Mouse (Mus musculus) intestine, embryonic 15.5 days (tissue): ENCODE results near the gene Prss53. TPM values are rescaled to one million over a fixed set of nuclear protein-coding genes. Genes with fewer than 3 reads are reported as not detected.
"Not testable (repeated sequence)": the region's sequence is repeated elsewhere in the genome, so short reads cannot be mapped to it uniquely, and the experiment has no call there.

Source experiments
- ATAC-seq: fragments of 200-750 bp; cut with Nextera tagmentation; 2 replicates; pipeline ENCODE4 v1.8.0; 2017; ENCODE audit warnings: moderate TSS enrichment, moderate library complexity
- H3K27ac ChIP-seq: fragments of 300-500 bp; sonication (generic); 2 replicates; pipeline ENCODE4 v1.5.1; 2015; ENCODE audit warnings: mild to moderate bottlenecking, inconsistent platforms
- H3K27me3 ChIP-seq: fragments of 300-500 bp; sonication (generic); replicated peaks from 2 replicates; pipeline ENCODE4 v1.6.1; 2015; ENCODE audit warnings: inconsistent platforms
- H3K36me3 ChIP-seq: fragments of 300-500 bp; sonication (generic); 2 replicates; pipeline ENCODE4 v1.6.1; 2015; ENCODE audit warnings: inconsistent platforms
- H3K4me1 ChIP-seq: fragments of 300-500 bp; sonication (generic); replicated peaks from 2 replicates; pipeline ENCODE4 v1.6.1; 2015; ENCODE audit warnings: inconsistent platforms
- H3K4me2 ChIP-seq: fragments of 300-500 bp; sonication (generic); replicated peaks from 2 replicates; pipeline ENCODE4 v1.6.1; 2015; ENCODE audit warnings: mild to moderate bottlenecking, inconsistent platforms
- H3K4me3 ChIP-seq: fragments of 300-500 bp; sonication (generic); replicated peaks from 2 replicates; pipeline ENCODE4 v1.5.1; 2015; ENCODE audit warnings: inconsistent platforms
- H3K9ac ChIP-seq: fragments of 300-500 bp; sonication (generic); 2 replicates; pipeline ENCODE4 v1.6.1; 2015; ENCODE audit warnings: inconsistent platforms
- H3K9me3 ChIP-seq: fragments of 300-500 bp; sonication (generic); 2 replicates; pipeline ENCODE4 v1.6.1; 2016; ENCODE audit warnings: inconsistent platforms
- WGBS: fragments of 180-500 bp; shearing (Covaris S2); methylation state at CpG from one replicate; pipeline ENCODE4 v1.1.7; 2015; 5-methylcytosine and 5-hydroxymethylcytosine counted together
- polyA plus RNA-seq: library from polyadenylated mRNA; unstranded; fragments of >200 nt; fragmentation: Nextera tagmentation; extraction: Ambion mirVana; gene quantifications from 2 replicates; pipeline ENCODE4 v1.2.1, GENCODE M21; 2015

Prss53 gene
- polyA plus RNA-seq, 1 experiment from 2014 or later: 1.7 TPM

- Histone ChIP-seq H3K9me3 (no peaks in the 10 kb centered on the region), H3K4me2 (no peak overlapping the region), H3K27ac (no peak overlapping the region), H3K9ac (no peak overlapping the region), H3K27me3 (no peaks in the 10 kb centered on the region), H3K4me3 (no peak overlapping the region), H3K4me1 (peaks cover 7% of the 10 kb centered on the region; the same call in 1 of the 2 replicates), H3K36me3 (peaks cover 22% of the 10 kb centered on the region)
- 96% methylated on average over 18 of the region's 18 CpGs for WGBS
- no peak for ATAC-seq
These were observed 23.1 kb downstream of the Prss53 start for GRCm38 (mm10) chr7:127867641-127868040.

DNA sequence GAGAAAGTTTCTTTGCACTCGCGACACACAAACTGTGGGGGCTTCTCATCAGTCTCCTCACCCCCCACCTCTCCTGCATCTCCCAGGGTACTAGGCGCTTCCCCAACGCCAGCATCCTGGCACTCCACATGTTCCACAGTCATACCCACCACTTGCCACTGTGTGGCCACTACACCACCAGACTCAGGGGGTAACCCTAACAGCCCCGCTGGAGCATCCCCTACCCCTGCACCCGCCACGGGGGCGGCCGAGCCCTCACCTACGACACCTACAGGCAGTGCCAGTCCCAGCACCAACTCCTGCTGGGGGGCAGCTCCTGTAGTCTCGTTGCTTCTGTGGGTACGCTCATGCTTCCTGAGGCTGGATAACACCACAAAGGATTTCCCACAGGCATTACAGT is 24.3 kb downstream of the Prss53 start:
- Histone ChIP-seq H3K9me3 (no peaks in the 10 kb centered on the region), H3K4me2 (no peak overlapping the region), H3K4me1 (peaks cover 7% of the 10 kb centered on the region; the same call in 1 of the 2 replicates), H3K4me3 (no peak overlapping the region), H3K9ac (no peak overlapping the region), H3K36me3 (peaks cover 22% of the 10 kb centered on the region), H3K27ac (no peak overlapping the region), H3K27me3 (no peaks in the 10 kb centered on the region)
- no peak for ATAC-seq
- 98% methylated on average over 12 of the region's 12 CpGs for WGBS

DNA sequence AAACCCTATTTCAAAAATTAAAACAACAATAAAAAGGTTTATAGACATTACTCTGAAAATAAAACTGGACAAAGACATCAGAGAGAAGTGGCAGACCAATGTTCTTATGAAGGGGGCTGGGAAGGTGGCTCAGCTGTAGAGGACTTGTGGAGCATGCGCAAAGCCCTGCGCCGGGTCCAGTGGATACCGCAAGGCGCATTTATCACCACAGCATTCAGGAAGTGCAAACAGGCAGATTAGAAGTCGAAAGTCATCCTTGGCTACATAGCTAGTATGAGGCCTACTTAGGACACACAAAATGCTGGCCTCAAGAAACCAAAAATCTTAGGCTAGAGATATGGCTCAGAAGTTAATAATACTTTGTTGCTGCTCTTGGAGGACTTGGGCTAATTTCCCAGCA is 32.5 kb downstream of the Prss53 start:
- no peaks in the 10 kb centered on the region for H3K9me3 ChIP-seq
- no peaks in the 10 kb centered on the region for H3K27me3 ChIP-seq
- H3K4me3 ChIP-seq: no peak overlapping the region
- H3K4me1 ChIP-seq: no peaks in the 10 kb centered on the region
- H3K36me3 ChIP-seq: no peaks in the 10 kb centered on the region
- no peak overlapping the region for H3K9ac ChIP-seq
- no peak for ATAC-seq
- H3K27ac ChIP-seq: no peak overlapping the region
- 90% methylated on average over 6 of the region's 6 CpGs for WGBS
- H3K4me2 ChIP-seq: no peak overlapping the region

DNA sequence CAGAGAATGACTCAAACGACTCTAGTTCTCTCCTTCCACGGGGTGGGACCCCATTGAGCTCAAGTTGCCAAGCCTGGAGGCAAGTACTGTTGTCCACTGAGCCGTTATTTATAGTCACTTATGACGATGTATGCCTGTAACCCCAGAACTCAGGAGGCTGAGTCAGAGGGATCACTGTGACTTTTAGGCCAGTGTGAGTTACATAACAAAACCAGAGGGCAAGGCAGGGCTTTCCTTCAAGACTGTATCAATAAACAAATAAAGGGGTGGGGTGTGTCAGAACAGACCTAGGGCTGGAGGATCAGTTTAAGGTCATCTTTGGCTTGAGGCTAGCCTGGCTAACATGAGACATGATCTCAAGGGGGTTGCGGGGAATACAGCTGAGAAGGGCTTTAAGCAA is 39.9 kb downstream of the Prss53 start:
- no peak for ATAC-seq
- no peaks in the 10 kb centered on the region for H3K4me1 ChIP-seq
- no peak overlapping the region for H3K27ac ChIP-seq
- WGBS: 68% methylated on average over 5 of the region's 5 CpGs
- H3K27me3 ChIP-seq: no peaks in the 10 kb centered on the region
- peaks cover 4% of the 10 kb centered on the region for H3K36me3 ChIP-seq
- H3K4me3 ChIP-seq: no peak overlapping the region
- H3K9ac ChIP-seq: no peak overlapping the region
- H3K9me3 ChIP-seq: no peaks in the 10 kb centered on the region
- H3K4me2 ChIP-seq: no peak overlapping the region

DNA sequence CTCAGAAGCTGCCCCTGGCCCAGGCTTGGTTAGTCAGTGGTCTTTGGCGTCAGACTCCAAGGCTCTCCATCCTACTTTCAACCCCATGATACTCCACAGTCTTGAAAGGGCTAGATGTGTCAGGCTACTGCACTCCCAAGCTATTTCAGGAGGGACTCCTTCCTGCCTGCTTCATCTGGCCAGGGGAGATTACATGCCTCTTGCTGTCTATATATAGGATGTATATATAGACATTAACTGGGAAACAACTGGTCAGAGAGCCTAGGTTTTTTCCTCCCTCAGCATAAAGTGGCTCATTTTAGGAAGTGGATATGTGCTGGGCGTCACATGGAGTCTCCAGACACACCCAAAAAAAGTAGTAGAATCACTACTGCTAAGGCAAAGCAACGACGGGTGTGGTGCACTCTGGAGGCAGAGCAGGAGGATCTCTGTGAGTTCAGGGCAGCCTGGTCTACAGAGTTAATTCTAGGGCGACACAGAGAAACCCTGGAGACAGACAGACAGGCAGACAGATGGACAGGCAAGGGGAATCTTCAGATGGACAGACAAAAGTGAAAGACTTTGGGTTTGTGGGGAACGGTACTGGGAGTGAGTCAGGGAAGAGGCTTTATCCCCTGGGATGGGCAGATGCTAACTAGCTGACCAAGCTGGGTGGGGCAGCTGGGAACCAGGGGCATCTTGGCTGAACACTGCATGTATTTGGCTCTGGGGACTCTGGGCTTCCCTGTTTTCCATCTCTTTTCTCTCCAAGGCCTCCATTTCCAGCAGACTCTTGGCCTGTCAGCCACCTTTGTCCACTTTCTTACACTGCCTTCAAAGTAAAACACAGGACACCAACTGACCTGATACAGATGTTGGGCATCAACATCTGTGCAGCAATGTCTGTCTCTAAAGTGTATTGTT is 40.5 kb downstream of the Prss53 start:
- no peak overlapping the region for H3K9ac ChIP-seq
- H3K4me3 ChIP-seq: no peak overlapping the region
- H3K27me3 ChIP-seq: no peaks in the 10 kb centered on the region
- no peaks in the 10 kb centered on the region for H3K9me3 ChIP-seq
- peaks cover 4% of the 10 kb centered on the region for H3K36me3 ChIP-seq
- 70% methylated on average over 6 of the region's 6 CpGs for WGBS
- ATAC-seq: no peak
- no peak overlapping the region for H3K4me2 ChIP-seq
- H3K27ac ChIP-seq: no peak overlapping the region
- no peaks in the 10 kb centered on the region for H3K4me1 ChIP-seq

GRCm38 (mm10) chr7:127842001-127842718 is 48.6 kb downstream of the Prss53 start:
- no peaks in the 10 kb centered on the region for H3K9me3 ChIP-seq
- peak overlapping the region; percentile 72 for H3K9ac ChIP-seq
- H3K4me3 ChIP-seq: peak overlapping the region; percentile 82
- peak; percentile 78 for ATAC-seq
- under 1% methylated on average over 40 of the region's 40 CpGs for WGBS
- peak overlapping the region; percentile 88 for H3K27ac ChIP-seq
- no peaks in the 10 kb centered on the region for H3K27me3 ChIP-seq
- H3K4me2 ChIP-seq: peak overlapping the region; percentile 77
- peaks cover 12% of the 10 kb centered on the region; the same call in 1 of the 2 replicates for H3K36me3 ChIP-seq
- peaks cover 5% of the 10 kb centered on the region; the same call in 1 of the 2 replicates for H3K4me1 ChIP-seq

GRCm38 (mm10) chr7:127841340-127842000 is 49.3 kb downstream of the Prss53 start:
- H3K4me2 ChIP-seq: peak overlapping the region; percentile 77
- H3K9ac ChIP-seq: peak overlapping the region; percentile 72
- ATAC-seq: peak; percentile 94
- under 1% methylated on average over 42 of the region's 46 CpGs for WGBS
- no peaks in the 10 kb centered on the region for H3K27me3 ChIP-seq
- H3K27ac ChIP-seq: peak overlapping the region; percentile 88
- peaks cover 5% of the 10 kb centered on the region; the same call in 1 of the 2 replicates for H3K4me1 ChIP-seq
- peak overlapping the region; percentile 82 for H3K4me3 ChIP-seq
- H3K36me3 ChIP-seq: peaks cover 8% of the 10 kb centered on the region; the same call in 1 of the 2 replicates
- no peaks in the 10 kb centered on the region for H3K9me3 ChIP-seq

GRCm38 (mm10) chr7:127840886-127841285 is 49.9 kb downstream of the Prss53 start:
- Histone ChIP-seq H3K4me1 (peaks cover 5% of the 10 kb centered on the region; the same call in 1 of the 2 replicates), H3K4me3 (peak overlapping the region; percentile 82), H3K9me3 (no peaks in the 10 kb centered on the region), H3K9ac (peak overlapping the region; percentile 72), H3K36me3 (peaks cover 8% of the 10 kb centered on the region; the same call in 1 of the 2 replicates), H3K4me2 (peak overlapping the region; percentile 77), H3K27me3 (no peaks in the 10 kb centered on the region), H3K27ac (peak overlapping the region; percentile 88)
- peak; percentile 34 for ATAC-seq
- 6% methylated on average over 15 of the region's 15 CpGs for WGBS

- H3K27me3 ChIP-seq, ATAC-seq, H3K4me3 ChIP-seq, H3K4me2 ChIP-seq, H3K27ac ChIP-seq, H3K9ac ChIP-seq, H3K36me3 ChIP-seq, H3K4me1 ChIP-seq, H3K9me3 ChIP-seq: not testable (repeated sequence)
- 82% methylated on average over 2 of the region's 2 CpGs for WGBS
These were observed 50.7 kb downstream of the Prss53 start for GRCm38 (mm10) chr7:127840031-127840430.

GRCm38 (mm10) chr7:127837878-127838277 is 52.9 kb downstream of the Prss53 start:
- H3K4me3 ChIP-seq, H3K9ac ChIP-seq, H3K27ac ChIP-seq, H3K9me3 ChIP-seq, H3K27me3 ChIP-seq, ATAC-seq, H3K4me1 ChIP-seq, H3K36me3 ChIP-seq, H3K4me2 ChIP-seq: not testable (repeated sequence)
- 82% methylated on average over 4 of the region's 4 CpGs for WGBS

DNA sequence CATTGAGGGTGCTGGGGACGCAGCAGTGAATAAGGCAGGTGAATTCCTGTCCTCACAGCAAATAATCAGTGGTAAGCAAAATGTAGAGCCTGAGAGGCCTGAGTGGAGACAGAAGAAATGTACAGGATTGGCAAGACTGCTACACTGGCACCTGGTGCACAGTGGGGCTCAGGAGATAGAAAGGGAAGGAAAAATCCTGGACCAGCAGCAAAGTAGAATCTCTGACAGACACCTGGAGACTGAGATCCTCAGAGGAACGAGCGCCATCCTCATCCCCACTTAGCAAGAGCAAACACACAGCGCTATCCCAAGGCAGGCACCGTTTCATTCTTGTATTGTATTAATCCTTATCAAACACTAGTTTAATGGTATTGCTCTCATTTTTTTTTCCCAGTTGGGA is 53.3 kb downstream of the Prss53 start:
- H3K4me3 ChIP-seq: no peak overlapping the region
- peaks cover 5% of the 10 kb centered on the region; the same call in 1 of the 2 replicates for H3K4me1 ChIP-seq
- no peak overlapping the region for H3K9ac ChIP-seq
- H3K27me3 ChIP-seq: no peaks in the 10 kb centered on the region
- 90% methylated on average over 5 of the region's 5 CpGs for WGBS
- no peak overlapping the region for H3K4me2 ChIP-seq
- H3K9me3 ChIP-seq: no peaks in the 10 kb centered on the region
- H3K27ac ChIP-seq: no peak overlapping the region
- H3K36me3 ChIP-seq: no peaks in the 10 kb centered on the region
- ATAC-seq: no peak
